Mouse (Mus musculus) G1E (cell line): Measurements from ENCODE around the gene Hist2h3c1.

Source experiments
- CTCF ChIP-seq: IDR thresholded peaks from 2 replicates; pipeline ENCODE4 v1.5.1; 2012; ENCODE audit warnings: low read depth, low read length, inconsistent platforms, mixed read lengths
- GATA1 ChIP-seq: IDR thresholded peaks from 2 replicates; pipeline ENCODE4 v1.6.1; 2012; ENCODE audit warnings: borderline replicate concordance, low read length, inconsistent platforms, mixed read lengths
- GATA2 ChIP-seq: IDR thresholded peaks from 2 replicates; pipeline ENCODE4 v1.6.1; 2012; ENCODE audit warnings: low read depth, low read length, inconsistent platforms, borderline replicate concordance

GRCm38 (mm10) chr3:96207819-96208218 lies 38.7 kb upstream of the Hist2h3c1 start:
- TF ChIP-seq GATA1 (no peak), CTCF (no peak), GATA2 (no peak)
